Mouse (Mus musculus): ENCODE measurements around the gene Wdr54.

- TF ChIP-seq POLR2A (IDR thresholded peaks at IDR 0.05; ENCODE audit: low read depth, low read length), result no peak
- TF ChIP-seq CTCF (IDR thresholded peaks at IDR 0.05; ENCODE audit: extremely low read depth, insufficient read depth, insufficient read length, insufficient replicate concordance), result no peak
Observed at GRCm38 (mm10) chr6:83197345-83198004, 41.3 kb upstream of the Wdr54 start.

All from spleen, adult 2 months (tissue).